Mouse (Mus musculus) embryo, embryonic 10 days (tissue): ENCODE measurements around the gene Mpv17l2.
A peak's percentile ranks its signal among the peaks of the same experiment; 100 is the strongest.

ENCODE experiments used
- DNase-seq: peaks from one replicate; pipeline ENCODE4 v3.0.0-alpha.2; 2015; ENCODE audit warnings: low spot score

Gene Mpv17l2

DNA sequence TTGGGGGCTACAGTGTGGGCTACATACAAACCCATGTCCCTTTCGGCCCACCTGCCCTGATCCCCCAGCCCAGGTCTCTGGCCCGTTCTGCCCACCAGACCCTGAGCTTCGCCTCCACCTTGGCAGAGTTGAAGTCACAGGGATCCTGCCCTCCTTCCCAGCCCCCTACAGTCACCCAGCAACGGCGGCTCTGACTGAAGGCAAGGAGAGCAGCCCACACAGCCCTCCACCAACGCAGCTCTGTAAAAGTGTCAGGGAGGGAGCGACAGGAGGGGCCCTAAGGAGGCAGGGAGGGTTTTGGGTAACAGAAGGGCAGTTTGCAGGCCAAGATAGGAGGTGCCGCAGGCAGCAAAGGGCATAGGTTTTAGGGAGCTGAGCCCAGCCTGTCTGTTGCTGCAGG is 30.1 kb upstream of the Mpv17l2 start:
- no peak for DNase-seq

DNA sequence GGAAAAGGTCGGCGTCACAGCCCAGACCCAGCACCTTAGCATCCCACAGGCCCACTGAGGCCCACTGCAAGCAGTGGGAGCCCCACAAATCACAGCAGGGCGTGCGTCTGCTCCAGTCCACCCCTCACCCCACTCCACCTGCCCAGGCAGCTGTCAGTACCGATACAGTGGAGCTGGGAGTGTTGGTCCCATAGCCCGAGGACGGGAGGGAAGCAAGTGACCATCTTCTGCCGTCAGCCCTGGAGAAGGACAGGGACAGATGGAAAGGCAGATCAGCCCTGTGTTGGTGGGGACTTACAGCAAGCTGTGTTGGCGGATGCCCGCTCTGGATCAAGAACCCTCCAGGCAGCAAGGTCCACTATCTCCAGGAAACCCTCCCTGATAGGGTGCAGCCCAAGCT is 28.3 kb upstream of the Mpv17l2 start:
- DNase-seq: no peak

DNA sequence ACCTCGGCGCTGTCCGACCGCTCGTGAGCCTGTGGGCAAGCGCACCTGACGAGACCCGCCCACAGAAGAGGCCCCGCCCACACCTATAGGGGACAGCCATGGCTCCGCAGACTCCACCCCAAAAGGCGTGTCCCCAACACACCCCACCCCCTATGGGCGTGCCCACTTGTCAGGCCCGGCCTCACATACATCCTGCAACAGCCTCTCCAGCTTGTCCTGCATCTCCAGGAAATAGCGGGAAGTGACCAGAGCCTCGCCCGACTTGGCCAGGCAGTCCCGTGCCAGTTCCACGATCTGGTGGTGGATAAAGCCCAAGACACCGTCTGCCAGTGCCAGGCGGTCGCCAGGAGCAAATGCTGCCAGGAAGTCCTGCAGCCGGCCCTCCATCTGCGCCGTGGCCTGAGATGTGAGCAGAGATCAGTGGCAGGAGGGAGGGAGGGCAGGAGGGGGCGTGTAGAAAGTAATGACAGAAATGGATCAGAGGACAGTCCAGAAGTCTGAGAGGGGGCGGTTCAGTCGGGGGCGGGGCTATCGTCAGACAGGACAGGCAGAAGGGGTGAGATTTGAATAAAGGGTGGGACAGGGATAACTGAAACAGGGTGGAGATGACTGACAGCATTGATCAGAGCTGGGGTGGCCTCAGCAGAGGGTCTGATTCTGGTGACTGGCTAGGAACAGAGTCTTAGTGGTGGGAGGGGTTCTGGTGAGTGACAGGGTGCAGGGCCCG is 27.4 kb upstream of the Mpv17l2 start:
- peak; percentile 87 for DNase-seq

DNA sequence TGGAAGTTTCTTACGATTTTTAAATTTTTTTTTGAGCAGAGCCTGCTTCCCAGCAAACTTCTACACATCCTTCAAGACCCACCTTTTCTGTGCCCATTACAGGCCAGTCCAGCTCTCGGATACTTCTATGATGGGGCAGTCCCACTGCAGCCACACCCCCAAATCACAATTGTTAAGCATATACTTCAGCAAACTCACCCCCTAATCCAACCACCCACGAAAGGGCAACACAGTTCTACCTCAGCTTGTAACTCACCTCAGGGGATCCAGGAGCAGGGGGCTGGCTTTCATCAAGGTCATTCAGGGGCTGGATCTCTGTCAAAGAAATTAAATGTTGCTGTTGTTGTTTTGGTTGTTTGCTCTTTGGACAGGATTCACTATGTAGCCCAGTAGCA is 26.3 kb upstream of the Mpv17l2 start:
- no peak for DNase-seq

DNA sequence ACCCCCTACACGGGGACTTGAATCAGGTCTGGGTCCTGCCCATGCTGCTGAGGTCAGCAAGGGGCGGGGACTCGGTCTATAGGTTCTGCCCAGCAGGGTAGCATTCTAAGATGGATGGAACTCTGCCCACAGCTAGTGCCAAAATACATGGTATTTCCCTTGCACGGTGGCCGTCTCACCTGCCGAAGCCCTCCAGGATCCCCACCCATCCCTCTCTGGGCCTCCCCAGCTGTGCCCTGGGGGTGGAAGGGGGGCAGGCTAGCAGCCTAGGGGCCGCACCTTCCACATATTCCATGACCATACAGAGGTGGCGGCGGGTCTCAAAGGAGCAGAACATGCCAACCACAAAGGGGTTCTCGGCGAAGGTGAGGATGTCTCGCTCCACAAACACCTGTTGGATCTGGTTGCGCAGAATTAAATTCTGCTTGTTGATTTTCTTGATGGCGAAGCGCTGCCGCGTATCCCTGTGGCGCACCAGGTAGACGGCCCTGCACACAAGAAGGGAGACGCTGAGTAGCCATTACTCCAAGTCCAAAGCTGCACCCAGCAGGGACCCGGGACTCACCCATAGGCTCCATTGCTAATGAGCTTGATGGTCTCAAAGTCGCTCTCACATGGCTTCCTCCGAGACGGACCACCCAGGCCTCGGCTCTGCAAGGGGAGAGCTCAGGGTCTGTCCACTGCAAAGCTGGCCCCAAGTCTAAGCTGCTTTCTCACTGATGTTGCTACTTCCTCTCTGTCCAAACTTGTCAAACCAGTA is 25.7 kb upstream of the Mpv17l2 start:
- no peak for DNase-seq

DNA sequence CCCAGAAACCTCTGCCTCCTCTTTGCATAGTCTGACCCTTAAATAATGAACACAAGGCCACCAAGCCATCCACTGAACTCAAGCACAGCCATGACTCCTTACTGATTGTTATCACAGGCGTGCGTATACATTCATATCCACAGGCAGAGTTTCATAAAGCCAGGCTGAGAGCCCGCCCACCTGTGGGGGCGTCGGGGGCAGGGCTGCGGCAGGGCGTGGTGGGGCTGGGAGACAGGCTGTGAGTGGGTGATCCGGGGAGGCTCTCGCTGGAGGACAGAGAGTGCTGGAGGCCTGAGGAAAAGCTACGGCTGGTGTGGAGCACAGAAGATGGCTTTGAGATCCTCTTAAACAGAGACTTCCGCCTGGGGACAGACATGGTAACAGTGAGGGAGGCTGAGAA is 19.3 kb upstream of the Mpv17l2 start:
- DNase-seq: no peak

DNA sequence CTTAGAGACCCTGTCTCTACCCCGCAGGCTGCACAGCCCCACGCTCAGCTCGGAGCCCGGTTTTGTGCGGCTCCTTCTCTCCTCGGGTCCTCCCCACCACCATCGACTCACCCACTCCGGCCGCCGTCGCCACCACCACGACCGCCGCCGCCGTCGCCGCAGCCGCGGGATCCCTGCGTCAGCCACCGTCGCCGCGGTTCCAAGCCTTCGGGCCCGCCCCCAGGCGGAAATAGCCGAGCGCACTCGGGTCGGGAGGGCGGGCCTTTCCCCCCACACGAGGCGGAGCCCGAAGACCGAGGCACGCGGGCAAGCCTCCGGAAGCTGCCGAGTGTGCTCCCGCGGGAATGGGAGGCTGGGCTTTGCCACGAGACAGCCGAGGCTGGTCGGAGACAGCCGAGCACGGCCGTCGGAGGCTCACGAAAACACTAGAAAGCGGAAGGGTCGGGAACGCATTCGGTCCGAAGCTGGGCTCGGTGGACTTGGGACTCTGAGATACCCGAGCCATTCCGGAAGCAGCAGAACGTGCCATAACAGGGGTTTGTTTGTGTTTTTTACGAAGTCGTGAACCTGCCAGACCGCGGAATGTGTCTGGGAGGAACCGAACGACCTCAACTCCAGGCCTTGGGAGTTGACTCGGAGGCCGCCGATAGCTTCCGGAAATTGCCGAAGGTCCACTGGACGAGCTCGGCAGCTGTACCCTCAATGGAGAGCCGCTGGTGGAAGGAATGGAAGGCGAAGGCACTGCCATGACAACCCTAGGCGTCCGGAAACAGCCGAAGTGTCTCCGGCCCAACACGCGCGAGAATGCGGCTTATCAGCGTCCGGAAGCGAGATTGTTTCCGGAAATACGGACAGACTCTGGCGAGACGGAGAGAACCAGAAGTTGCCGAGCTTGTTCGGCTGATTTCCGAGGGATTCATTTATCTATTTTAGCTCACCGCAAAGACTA is 16.0 kb upstream of the Mpv17l2 start, which contains the start of gene Pik3r2:
Pik3r2 (minus strand) TSS at position 218 of the 949 bp plus-strand sequence.
- DNase-seq: peak; percentile 98

DNA sequence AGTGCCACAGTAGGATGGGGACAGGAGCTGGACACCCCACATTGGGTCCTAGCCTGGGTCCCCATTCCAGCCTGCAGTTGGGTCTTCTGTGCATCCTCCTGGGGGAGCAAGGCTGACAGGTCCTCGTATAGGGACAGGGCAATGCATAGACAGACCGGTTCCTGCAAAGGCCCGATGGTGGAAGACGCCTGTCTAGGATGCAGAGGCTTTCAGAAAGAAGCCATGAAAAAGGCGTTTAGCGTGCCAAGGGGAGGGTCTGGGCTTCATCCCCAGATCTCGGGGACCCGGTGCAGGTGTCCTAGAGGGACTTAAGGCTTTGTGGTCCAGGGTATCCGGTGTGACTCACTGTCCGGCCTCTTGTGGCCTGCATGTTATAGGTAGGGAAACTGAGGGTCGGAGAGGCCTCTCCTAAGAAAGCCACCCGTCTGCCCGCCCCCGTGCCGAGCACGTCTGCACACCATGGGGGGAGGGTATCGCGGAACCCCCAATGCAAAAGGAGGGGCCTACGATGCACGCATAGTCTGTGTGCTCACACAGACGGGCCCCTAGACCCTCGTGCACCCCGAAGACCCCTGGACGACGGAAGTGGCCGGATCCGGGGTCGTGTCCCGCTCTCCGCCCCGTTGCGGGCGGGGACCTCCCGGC is 15.2 kb upstream of the Mpv17l2 start:
- no peak for DNase-seq

DNA sequence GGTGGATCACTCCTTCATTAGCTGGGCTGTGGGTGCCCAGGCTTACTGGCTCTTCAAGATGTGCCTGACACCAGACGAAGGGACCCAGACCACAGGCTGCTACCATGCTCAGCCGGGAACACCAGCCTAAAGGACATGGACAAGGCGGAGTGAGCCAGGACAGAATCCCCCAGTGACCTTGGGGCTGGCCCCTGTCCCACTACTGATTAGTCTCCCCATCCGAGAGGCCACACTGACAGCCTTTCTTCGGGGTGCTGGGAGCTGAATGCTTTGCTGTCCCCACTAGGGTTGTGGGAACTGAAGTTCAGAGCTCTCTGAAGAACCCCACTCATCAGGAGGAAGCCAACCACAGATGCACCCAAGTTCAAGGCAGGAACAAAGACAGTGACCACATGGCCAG is 14.5 kb upstream of the Mpv17l2 start:
- no peak for DNase-seq

DNA sequence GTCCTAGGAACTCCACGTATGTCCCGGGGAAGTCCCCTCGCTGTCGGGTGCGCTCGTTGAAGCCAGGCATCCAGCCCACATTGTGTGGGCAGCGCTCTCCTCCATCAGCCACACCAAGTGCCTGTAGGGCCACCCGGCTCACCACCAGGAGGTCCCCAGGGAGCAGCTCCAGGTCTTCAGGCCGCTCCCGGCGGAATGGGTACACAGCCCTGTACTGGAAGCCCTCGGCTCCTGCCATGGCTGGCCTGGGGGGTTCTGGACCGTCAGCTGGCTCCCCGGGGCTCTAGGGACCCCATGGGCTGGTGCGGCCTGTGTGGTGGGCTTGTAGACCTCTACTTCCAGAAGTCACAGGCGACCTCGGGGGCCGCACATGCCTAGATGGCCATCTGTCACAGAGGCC is 14.0 kb upstream of the Mpv17l2 start:
- DNase-seq: no peak

DNA sequence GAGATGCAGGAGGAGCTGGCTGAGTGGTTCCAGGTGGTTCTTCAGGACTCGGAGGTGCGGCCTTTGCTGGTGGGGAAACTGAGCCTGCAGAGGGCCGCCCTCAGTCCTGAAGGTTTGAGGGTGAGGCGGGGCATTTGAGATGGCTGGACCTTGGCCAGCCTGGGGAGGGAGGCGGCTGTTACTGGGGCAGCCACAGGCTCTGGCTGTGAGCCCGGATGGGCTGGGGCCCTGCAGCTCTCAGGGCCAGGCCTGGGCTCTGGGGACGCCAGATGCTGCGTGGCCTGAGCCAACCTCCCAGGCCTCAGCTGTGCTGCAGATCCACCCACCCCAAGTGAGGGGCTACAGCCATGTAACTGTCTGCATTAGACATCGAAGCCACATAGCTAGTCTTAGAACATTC is 13.1 kb upstream of the Mpv17l2 start:
- DNase-seq: no peak

DNA sequence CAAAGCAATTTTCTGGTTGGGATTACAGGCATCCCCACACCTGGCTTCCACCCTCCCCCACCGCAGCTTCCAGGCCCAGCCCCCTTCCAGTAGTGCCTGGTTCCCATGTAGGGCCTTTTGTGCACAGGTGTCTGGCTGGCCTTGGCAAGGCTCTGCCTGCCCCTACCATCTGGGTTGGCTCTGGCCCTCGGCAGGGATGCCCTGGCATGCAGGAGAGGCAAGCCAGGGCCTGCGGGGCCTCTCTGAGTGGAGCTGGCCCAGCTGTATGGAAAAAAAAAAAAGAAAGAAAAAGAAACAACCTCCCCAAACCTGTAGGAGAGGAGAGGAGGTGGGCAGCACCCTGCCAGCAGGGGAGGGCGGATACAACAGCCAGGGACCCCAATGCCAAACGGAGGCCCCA is 12.7 kb upstream of the Mpv17l2 start:
- no peak for DNase-seq

DNA sequence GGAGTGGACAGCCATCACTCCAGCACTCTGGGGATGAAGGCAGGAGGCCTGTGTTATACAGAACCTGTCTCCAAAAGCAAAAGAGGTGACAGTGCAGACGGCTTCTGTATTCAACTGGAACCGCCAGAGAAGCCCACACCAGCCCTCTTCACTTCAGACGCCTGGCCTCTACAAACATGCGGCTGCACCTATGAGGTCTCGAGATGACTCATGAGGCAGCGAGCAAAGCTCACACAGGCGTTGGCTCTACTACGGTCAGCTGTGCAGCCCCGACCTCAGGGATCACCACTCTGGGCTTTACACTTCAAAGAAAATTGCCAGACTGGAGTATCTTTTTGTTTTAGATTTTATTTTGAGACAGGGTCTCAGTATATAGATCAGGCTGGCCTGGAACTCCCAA is 12.1 kb upstream of the Mpv17l2 start:
- DNase-seq: no peak

DNA sequence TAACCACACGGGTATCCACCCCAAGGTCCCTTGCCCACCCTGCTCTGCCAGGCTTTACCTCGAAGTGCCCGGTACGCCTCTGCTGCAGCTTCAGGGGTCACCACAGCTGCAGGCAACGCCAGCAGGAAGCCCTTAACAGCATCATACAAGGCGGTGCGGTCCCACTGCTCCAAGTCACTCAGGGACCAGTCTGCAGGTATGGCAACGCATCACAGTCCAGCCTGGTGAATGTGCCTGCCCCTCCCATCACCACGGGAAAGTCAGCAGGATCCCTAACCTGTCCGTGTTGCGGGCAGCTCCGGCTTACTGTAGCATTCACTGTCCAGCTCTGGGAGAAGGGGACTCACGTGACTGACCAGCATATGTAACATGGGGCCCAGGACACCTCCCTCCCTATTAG is 11.3 kb upstream of the Mpv17l2 start:
- no peak for DNase-seq

DNA sequence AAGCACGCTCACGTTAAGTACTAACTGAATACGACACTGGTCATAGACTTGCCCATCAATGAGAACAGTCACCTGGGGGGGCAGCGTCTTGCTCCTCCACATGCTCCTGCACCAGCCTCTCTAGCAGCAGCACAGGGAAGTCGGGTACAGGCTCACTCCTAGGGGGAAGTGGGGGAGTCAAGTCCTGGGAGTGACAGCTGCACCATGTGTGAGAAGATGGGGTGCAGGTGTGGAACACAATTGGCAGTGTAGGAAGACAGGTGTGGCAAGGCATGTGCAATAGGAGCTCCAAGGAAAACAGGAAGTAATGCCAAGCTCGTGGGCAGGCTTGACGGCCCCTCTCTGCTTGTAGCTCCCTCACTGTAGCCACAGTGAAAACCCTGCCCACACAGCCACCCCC is 10.5 kb upstream of the Mpv17l2 start:
- DNase-seq: no peak

DNA sequence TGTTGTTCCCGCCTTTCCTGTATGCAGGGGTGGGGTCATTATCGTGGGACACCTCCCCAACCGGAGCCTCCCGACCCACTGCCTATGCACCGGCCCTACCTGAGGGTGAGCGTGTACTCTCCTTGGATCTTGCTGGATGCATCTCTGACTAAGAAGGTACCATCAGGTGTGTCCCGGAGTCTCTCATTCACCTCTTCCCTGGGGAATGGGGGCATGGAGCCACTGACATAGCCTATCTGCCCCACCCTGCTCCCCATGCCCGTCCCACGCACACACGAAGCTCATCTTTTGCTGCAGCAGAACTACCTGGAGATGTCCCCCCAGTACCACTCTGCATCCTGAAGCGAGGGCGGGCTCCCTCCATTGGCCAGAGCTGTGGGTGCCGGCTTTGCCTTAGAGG is 10.0 kb upstream of the Mpv17l2 start:
- DNase-seq: no peak

DNA sequence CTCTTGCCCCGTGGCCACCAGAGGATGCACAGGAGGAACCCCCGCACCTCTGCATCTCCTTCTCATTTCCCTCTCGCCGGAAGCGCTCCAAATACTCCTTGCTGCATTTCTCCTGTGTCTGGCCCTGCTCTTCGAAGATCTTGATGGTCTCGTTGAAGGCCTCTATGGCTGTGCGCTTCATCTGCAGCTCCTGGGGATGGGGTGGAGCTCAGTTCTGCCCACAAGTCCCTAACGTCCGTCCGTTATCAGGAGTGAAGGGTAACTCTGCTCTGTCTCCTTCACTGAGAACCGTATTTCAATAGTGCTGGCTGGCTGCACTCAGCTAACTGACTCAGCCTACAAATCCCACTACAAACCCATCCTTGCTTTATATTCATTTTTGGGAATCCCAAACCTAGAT is 9.1 kb upstream of the Mpv17l2 start:
- no peak for DNase-seq

DNA sequence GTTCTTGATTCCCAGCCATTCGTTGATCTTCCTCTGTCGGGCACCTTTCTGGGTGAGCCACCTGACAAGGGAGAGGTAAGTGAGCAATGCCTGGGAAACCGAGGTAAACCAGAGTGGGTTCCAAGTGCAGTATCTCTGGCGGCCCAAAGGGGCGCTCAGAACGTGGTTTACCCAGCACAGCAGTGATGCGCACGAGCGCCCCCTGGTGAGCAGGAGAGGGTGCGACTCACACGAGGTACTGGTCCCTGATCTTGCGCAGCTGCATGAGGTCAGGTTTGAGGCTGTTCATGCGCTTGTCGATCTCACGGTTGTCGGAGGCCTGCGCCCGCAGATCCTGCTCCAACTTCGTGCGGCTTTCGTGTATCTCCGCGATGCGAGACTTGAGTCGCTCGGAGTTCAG is 8.6 kb upstream of the Mpv17l2 start:
- peak; percentile 99 for DNase-seq

DNA sequence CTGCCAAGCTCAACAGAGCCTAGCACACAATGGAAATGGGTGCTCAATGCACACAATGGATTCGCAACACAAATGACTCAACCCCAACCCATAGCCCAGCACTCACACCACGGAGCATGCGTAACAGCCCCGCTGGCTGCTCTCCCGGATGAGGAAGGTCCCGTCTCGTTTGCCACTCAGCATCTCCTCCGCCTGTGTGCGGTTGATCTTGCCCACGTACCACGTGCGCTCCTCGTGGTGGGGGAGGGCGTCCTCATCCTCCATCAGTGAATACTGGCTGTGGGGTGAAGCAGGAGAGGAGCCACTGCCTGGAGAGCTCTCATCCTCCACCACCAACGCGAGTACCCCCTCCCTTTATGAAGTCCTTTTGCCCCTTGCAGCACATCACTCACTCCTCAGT is 8.2 kb upstream of the Mpv17l2 start:
- no peak for DNase-seq

DNA sequence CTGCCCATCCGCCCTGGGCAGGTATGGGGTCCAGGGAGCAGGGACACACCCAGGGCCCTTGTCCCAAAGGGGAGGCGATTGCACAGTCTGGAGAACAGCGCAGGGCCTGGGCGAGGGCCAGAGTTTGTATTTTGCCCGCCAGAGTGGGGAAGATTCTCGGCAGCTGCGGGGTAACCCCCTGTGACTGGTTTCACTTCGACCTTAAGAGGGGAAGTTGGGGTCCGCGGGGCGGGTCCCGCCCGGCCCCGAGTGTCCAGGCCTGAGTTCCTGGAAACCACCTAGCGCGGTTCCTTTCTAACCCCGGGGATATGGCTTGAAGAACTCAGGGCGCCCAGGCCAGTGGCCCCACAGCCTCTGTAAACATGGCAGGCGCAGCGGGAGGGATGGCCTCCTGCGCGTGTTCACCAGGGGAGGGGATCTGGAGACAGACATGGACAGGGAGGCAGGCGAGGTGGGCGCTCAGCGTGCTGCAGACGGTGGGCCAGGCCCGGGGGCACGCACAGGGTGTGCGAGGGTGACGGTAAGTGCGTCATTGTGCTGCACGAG is 7.6 kb upstream of the Mpv17l2 start:
- no peak for DNase-seq

DNA sequence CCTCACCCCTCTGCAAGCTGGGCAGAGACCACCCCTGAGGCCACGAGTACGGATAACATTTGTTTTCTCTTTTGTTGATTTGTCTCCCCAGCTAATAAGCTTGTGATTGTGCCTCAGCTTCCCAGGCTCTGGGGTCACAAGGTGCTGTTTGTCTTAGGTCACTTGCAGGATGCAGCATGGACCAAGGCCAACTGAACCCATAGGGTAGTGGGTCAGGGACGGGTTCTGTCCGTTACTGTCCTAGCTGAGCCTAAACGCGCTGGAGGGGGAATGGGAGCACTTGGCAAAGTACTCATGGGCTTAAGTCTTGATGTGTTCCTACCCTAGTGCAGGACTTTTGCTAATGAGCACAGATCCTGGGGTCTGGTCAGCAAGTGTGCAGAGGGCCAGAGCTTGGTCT is 6.8 kb upstream of the Mpv17l2 start:
- no peak for DNase-seq
